Mouse (Mus musculus) olfactory bulb, adult 2 months (tissue): ENCODE data around the gene Hspa5. TPM values are rescaled to one million over a fixed set of nuclear protein-coding genes. Genes with fewer than 3 reads are reported as not detected.

Source experiments
- H3K27ac ChIP-seq: fragments of 200-500 bp; 2 replicates; pipeline ENCODE4 v1.5.1; 2012; ENCODE audit warnings: low read depth, low read length; ENCODE audit not compliant: insufficient read depth
- H3K4me1 ChIP-seq: fragments of 200-500 bp; 2 replicates; pipeline ENCODE4 v1.6.1; 2012; ENCODE audit warnings: low read length; ENCODE audit not compliant: control insufficient read depth, insufficient read depth
- H3K4me3 ChIP-seq: fragments of 200-500 bp; 2 replicates; pipeline ENCODE4 v1.5.1; 2012; ENCODE audit warnings: mild to moderate bottlenecking, low read depth, low read length, moderate library complexity; ENCODE audit not compliant: insufficient read depth
- CTCF ChIP-seq: fragments of 200-500 bp; IDR thresholded peaks from 2 replicates; pipeline ENCODE4 v1.5.1; 2012; ENCODE audit warnings: low read depth, mild to moderate bottlenecking, low read length, moderate library complexity; ENCODE audit not compliant: insufficient read depth
- POLR2A ChIP-seq: fragments of 200-500 bp; IDR thresholded peaks from 2 replicates; pipeline ENCODE4 v1.6.1; 2012; ENCODE audit warnings: mild to moderate bottlenecking, low read depth, low read length, moderate library complexity; ENCODE audit not compliant: insufficient read depth
- WGBS: fragments of 180-500 bp; shearing (Covaris S2); methylation state at CpG from one replicate; pipeline ENCODE4 v1.1.7; 2018; 5-methylcytosine and 5-hydroxymethylcytosine counted together
- polyA plus RNA-seq: library from polyadenylated mRNA; stranded (reverse); fragments of >200 nt; gene quantifications from 2 replicates; pipeline ENCODE4 v1.2.4, GENCODE M21; 2012; ENCODE audit warnings: low replicate concordance; ENCODE audit not compliant: missing spikeins, insufficient read depth, insufficient read length

Gene Hspa5
- polyA plus RNA-seq, 1 experiment, result not detected

DNA sequence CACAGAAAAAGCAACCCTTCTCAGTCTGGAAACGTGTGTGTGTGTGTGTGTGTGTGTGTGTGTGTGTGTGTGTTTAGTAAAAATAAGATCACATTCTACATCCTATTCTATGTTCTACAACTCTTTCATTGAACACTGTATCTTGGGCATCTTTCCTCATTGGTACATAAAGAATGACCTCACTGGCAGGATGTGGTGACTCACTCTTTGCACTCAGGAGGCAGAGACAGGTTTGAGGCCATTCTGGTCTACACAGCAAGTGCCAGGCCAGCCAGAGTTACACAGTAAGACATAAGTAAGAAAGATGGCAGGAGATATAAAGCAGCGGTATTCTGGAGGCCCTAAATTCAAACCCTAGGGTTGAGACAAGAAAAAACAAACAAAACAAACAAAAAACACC is 8.9 kb upstream of the Hspa5 start:
- 78% methylated on average over 2 of the region's 2 CpGs for WGBS
- no peak overlapping the region for H3K4me3 ChIP-seq
- H3K4me1 ChIP-seq, result no peaks in the 10 kb centered on the region
- no peak for TF ChIP-seq POLR2A
- TF ChIP-seq CTCF, result no peak
- no peak overlapping the region for H3K27ac ChIP-seq

DNA sequence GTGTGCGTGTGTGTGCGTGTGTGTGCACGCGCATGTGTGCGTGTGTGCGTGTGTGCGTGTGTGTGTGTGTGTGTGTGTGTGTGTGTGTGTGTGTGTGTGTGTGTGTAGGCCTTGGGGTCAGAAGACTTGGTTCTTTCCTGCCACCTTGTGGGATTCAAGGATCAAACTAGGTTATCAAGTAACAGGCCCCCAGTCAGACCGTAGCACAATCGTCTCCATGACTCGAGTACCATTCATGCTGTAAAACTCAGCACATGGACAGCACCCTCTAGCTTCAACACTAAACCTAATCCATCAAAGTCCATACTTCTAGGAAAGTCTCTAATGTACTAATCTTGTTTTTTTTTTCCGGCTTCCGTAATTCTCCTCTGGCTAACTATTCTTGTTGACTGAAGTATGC is 7.0 kb upstream of the Hspa5 start:
- Histone ChIP-seq H3K27ac (no peak overlapping the region), H3K4me3 (no peak overlapping the region), H3K4me1 (no peaks in the 10 kb centered on the region)
- TF ChIP-seq CTCF, result no peak
- TF ChIP-seq POLR2A, result no peak
- 56% methylated on average over 12 of the region's 12 CpGs for WGBS

DNA sequence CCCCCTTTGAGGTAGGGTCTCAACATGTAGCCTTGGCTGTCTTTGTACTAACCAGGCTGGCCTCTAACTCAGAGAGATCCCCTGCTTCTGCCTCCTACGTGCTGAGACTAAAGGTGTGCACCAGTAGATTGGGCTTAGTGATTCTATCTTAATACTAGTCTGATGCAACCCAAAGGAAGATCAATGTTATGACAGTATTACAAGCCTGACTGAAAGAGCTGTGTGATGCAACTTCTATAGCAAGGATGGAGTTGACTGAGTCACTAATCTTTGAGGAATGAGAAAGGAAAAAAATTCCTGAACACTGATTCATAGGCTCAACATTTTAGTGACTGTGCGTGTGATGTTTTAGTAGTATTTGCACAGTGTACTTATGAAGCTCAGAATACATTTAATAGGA is 1.7 kb upstream of the Hspa5 start:
- Histone ChIP-seq H3K4me3 (no peak overlapping the region), H3K4me1 (peaks cover 6% of the 10 kb centered on the region), H3K27ac (no peak overlapping the region)
- TF ChIP-seq CTCF, result no peak
- no peak for TF ChIP-seq POLR2A
- 94% methylated on average over 2 of the region's 2 CpGs for WGBS

- TF ChIP-seq POLR2A, result no peak
- no peak for TF ChIP-seq CTCF
- WGBS, result 0% methylated on average over 6 of the region's 6 CpGs
- H3K4me3 ChIP-seq, result peak overlapping the region; percentile 90
- H3K4me1 ChIP-seq, result peaks cover 6% of the 10 kb centered on the region
- H3K27ac ChIP-seq, result peak overlapping the region; percentile 80
These were observed 819 bp upstream of the Hspa5 start for GRCm38 (mm10) chr2:34770951-34771350.

- Histone ChIP-seq H3K27ac (peak overlapping the region; percentile 68), H3K4me1 (peaks cover 6% of the 10 kb centered on the region), H3K4me3 (peak overlapping the region; percentile 70)
- TF ChIP-seq CTCF (no peak), POLR2A (no peak)
- 2% methylated on average over 50 of the region's 50 CpGs for WGBS
These were observed 774 bp downstream of the Hspa5 start for GRCm38 (mm10) chr2:34772252-34773235.

GRCm38 (mm10) chr2:34773673-34774072 is 1.9 kb downstream of the Hspa5 start:
- no peak overlapping the region for H3K27ac ChIP-seq
- peaks cover 6% of the 10 kb centered on the region for H3K4me1 ChIP-seq
- no peak for TF ChIP-seq POLR2A
- no peak for TF ChIP-seq CTCF
- 77% methylated on average over 4 of the region's 4 CpGs for WGBS
- no peak overlapping the region for H3K4me3 ChIP-seq

DNA sequence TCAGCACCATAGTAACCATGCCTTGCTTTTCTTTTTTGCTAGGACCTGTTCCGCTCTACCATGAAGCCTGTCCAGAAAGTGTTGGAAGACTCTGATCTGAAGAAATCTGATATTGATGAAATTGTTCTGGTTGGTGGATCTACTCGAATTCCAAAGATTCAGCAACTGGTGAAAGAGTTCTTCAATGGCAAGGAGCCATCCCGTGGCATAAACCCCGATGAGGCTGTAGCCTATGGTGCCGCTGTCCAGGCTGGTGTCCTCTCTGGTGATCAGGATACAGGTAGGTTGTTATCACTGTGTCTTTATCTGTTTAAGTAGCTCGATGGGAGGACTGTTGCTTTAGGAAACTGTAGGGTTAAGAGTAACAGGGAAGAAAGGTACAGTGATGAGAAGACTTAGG is 2.7 kb downstream of the Hspa5 start:
- H3K27ac ChIP-seq, result no peak overlapping the region
- whole genome bisulfite sequencing, result 78% methylated on average over 6 of the region's 6 CpGs
- TF ChIP-seq CTCF (no peak), POLR2A (no peak)
- H3K4me3 ChIP-seq, result no peak overlapping the region
- peaks cover 6% of the 10 kb centered on the region for H3K4me1 ChIP-seq

DNA sequence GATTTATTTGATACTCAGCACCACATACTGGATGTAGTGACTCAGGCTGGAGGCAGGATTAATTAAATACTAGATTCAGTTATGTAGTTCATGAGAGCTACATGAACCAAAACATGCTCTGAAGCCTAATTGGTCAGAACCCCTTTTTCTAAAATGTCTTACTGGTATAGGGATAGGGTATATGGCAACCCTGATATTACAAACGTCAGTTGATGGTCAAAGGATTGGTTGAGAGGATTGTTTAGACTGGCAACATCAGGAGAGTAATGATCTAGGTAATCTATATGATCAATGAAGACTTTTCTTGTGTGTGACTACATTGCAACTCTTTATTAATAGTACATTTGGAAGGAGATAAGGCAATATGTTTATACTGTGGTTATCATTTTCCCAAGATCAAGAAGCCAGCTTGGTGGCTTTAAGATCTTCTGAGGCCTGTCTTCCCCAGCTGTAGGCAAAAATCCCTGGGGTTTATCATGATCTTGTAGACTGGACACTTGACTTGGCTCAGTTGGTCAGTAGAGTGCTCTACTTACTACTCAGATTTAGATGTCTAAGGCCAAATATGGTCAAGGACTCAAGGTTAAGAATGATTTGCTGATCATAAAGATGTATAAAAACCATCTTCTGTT is 5.6 kb downstream of the Hspa5 start:
- Histone ChIP-seq H3K4me1 (peaks cover 6% of the 10 kb centered on the region), H3K27ac (no peak overlapping the region), H3K4me3 (no peak overlapping the region)
- WGBS, result 56% methylated on average over 1 of the region's 1 CpGs
- TF ChIP-seq POLR2A, result no peak
- no peak for TF ChIP-seq CTCF

DNA sequence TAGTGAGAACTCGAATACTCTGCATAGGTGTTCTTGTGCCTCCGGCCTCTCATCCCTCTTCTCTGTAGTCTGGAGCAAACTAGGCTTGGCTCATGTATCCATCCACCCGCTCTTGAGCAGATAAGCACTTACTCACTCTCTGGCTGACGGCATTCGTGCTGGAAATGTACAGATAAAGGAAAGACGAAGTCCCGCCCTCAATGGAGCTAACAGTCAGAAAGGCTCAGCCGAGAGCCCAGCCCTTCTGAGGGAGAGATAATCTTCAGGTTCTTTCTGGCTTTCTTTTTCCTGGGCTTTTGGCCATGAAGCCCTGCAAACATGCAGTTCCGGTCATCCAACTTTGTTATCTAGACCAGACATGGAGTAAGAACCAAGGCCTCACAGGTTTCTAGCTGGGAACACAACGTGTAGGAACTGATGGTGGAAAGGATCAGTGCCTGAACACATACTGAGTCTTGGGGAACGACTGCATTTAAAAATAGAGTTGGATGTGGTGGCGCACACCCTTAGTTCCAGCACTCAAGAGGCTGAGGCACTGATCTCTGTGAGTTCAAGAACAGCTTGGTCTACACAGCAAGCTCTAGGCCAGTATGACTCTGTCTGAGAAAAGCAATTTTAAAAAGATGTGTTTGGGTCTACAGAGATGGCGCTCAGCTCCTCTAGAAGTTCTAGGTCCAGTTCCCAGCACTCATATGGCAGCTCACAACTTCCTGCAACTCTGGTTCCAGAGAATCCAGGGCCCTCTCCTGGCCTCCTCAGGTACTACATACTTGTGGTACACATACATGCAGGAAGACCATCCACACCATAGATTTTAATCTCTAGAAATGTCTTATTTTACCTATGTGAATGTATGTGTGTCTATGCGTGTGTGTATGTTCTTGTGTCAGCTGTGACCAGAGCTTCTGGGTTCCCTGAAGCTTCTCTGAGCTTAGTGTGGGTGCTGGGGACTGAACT is 11.6 kb downstream of the Hspa5 start:
- no peak for TF ChIP-seq POLR2A
- WGBS, result 91% methylated on average over 14 of the region's 14 CpGs
- H3K4me1 ChIP-seq, result no peaks in the 10 kb centered on the region
- no peak overlapping the region for H3K4me3 ChIP-seq
- H3K27ac ChIP-seq, result no peak overlapping the region
